Mouse (Mus musculus) lung, adult 2 months (tissue): ENCODE results near the gene Ptpre. TPM values are rescaled to one million over a fixed set of nuclear protein-coding genes. Genes with fewer than 3 reads are reported as not detected.

ENCODE experiments used
- DNase-seq: peaks from one replicate; pipeline ENCODE4 v3.0.0; 2022
- H3K4me1 ChIP-seq: fragments of 200-500 bp; 2 replicates; pipeline ENCODE4 v1.6.1; 2011; ENCODE audit warnings: low read length; ENCODE audit not compliant: control insufficient read depth, insufficient read depth
- H3K4me3 ChIP-seq: fragments of 200-500 bp; replicated peaks from 2 replicates; pipeline ENCODE3; 2011; ENCODE audit warnings: low read depth, mild to moderate bottlenecking, control low read depth, low read length; ENCODE audit errors: extremely low read depth
- CTCF ChIP-seq: fragments of 200-500 bp; IDR thresholded peaks from 2 replicates; pipeline ENCODE4 v1.5.1; 2011; ENCODE audit warnings: mild to moderate bottlenecking, low read length, control low read depth; ENCODE audit not compliant: insufficient read depth
- POLR2A ChIP-seq: fragments of 200-500 bp; IDR thresholded peaks from 2 replicates; pipeline ENCODE4 v1.6.1; 2011; ENCODE audit warnings: low read depth, mild to moderate bottlenecking, control low read depth, low read length, borderline replicate concordance; ENCODE audit errors: extremely low read depth
- WGBS: fragments of 180-500 bp; shearing (Covaris S2); methylation state at CpG from one replicate; pipeline ENCODE4 v1.1.7; 2018; 5-methylcytosine and 5-hydroxymethylcytosine counted together
- polyA plus RNA-seq: library from polyadenylated mRNA; depleted of rRNA; stranded (reverse); fragments of >200 nt; gene quantifications from 2 replicates; pipeline ENCODE4 v1.2.3, GENCODE M21; 2012

Ptpre gene
- polyA plus RNA-seq, 1 experiment = 21.4 TPM

DNA sequence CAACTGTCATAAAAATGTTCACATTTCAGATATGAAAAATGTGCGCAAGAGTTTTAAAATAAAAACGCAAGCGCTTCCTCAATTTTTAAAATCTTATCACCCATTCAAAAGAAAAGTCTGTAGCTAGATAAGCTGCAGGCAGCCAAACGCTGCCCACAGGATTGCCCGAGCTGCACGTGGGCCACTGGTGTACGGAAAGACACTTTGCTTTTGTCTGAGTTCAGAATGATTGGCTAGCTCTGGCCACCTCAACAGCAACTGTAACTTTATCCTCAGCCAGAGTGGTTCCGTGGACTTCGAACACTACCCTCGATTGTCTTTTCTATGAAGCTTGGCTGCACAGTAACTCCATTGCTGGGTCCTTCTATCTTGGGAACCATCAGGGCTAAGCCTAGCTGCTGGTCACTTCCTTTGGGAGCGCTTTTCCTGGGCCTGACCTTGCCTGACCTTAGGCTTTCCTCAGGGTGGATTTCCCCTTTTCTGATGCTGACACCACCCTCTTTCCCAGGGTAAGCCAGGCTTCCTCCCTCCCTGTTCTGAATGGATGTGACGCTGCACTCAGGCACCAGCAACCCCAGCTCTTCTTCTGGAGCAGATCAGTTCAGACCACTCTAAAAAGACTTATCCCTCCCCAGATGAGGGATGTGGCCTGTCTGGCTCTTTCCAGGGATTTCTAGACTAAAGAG is 60.5 kb downstream of the Ptpre start:
- Histone ChIP-seq H3K4me3 (no peak overlapping the region), H3K4me1 (peaks cover 15% of the 10 kb centered on the region)
- no peak for TF ChIP-seq CTCF
- no peak for TF ChIP-seq POLR2A
- WGBS = 39% methylated on average over 12 of the region's 12 CpGs
- no peak for DNase-seq

DNA sequence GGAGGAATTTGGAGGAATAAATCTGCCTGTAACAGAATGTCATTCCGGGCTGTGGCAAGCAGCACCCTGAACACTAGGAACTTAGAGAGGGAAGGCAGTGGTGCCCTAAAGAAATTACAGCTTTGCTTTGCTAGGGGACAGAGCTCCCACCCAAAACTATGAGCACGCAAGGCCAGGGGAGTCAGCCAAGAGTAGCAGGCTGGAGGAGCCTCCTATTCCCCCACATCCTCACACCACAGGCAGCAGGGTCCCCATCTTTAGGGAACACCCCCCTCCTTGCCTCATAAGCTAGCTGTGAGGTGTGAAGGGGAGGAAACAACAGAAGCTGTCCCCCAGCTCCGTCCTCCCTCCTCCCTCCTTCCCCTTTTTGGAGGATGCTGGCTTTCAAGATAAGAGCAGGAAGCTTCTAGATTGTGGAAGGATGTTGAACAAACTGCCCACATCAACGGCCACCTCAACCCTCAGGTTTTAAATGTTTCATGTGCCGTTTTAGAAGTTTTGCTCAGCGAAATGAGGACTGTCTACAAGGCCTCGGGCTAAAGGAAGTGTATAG is 61.1 kb downstream of the Ptpre start:
- WGBS = 44% methylated on average over 7 of the region's 7 CpGs
- H3K4me3 ChIP-seq = no peak overlapping the region
- H3K4me1 ChIP-seq = peaks cover 18% of the 10 kb centered on the region
- no peak for DNase-seq
- TF ChIP-seq CTCF (no peak), POLR2A (no peak)

DNA sequence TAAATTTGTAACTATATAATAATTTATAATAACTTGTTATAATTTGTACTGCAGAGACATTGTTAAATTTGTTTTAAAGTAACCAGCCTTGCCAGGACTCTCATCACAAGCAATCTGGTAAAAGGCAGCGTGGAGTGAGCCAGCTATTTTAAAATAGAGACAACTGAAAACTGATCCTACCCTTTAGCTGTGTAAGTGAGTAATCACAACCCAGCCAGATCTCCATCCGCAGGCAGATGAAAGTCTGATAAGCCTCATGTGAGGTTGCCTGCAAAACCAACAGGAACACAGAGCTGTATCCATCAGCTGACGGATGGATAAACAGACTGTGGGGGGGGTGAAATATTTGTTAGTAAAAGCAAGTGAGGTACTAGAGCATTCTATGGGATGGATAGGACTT is 62.8 kb downstream of the Ptpre start:
- WGBS = 57% methylated on average over 3 of the region's 3 CpGs
- Histone ChIP-seq H3K4me1 (peaks cover 21% of the 10 kb centered on the region), H3K4me3 (no peak overlapping the region)
- no peak for TF ChIP-seq POLR2A
- no peak for TF ChIP-seq CTCF
- no peak for DNase-seq

DNA sequence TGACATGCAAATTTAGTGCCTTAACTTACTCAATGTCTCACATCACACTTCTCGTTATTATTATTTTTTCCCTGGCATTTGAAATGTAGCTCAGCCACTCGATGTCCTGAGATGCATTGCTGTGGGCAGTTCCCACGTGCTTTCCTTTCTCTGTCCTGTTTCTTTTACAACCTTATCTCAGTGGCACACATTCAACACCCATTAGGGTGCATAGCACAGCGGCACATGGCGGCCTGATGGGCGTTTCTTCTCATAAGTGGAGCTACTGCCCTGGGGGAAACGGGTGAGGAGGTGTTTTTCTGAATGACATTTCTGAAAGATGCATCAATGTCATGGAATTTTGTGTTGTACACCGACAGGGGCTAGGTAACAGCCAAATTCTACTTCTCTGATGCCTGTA is 64.3 kb downstream of the Ptpre start:
- Histone ChIP-seq H3K4me1 (peaks cover 21% of the 10 kb centered on the region), H3K4me3 (no peak overlapping the region)
- 58% methylated on average over 8 of the region's 8 CpGs for WGBS
- TF ChIP-seq CTCF (no peak), POLR2A (no peak)
- no peak for DNase-seq

DNA sequence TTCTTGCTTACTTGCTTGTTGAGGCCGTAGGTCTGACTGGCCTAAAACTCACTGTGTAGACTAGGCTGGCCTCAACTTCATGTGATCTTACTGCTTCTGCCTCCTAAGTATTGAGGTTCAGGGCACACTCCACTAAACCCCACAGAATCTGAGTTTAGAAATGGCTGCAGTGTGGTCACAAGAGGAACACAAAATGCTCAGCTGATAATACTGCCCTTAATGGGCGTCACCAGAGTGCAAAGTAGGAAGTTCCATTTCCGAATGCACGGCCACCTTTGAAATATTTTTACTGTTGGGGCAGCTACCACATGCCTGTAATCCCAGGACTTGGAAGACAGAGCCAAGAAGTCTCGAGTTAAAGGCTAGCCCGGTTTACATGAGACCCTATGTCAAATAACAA is 65.0 kb downstream of the Ptpre start:
- no peak for TF ChIP-seq CTCF
- TF ChIP-seq POLR2A = no peak
- WGBS = 85% methylated on average over 6 of the region's 6 CpGs
- Histone ChIP-seq H3K4me1 (peaks cover 21% of the 10 kb centered on the region), H3K4me3 (no peak overlapping the region)
- DNase-seq = no peak

DNA sequence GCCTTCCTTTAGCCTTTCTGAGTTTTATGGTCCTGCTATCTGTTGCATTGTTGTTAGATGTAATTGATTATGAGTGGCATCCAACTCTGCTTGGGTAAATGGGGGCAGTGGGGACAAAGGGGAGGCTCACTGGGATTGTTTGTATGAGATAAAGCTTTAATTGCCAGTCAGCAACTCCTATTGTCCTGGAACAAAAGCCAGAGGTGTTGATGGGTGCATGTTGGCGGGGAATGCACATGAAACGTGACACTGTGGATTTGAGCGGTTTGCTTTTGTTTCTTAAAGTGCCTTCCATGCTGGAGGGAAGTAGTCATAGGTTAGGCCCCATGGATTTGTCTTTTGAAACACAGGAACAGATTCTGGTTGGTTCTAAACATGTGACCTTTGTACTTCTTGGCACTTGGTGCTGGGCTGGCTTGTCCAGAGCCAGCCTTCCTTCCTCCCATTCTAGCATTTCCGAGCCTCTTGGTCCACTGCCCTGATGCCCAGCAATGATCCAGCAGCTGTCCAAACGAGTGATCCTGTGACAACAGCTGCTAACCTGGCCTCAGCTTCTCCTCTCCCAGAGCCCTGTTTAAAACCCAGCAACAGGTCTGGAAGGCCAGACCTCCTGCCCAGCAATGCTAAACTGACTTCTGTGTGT is 65.7 kb downstream of the Ptpre start:
- Histone ChIP-seq H3K4me1 (peaks cover 19% of the 10 kb centered on the region), H3K4me3 (no peak overlapping the region)
- no peak for DNase-seq
- TF ChIP-seq CTCF = no peak
- TF ChIP-seq POLR2A = no peak
- WGBS = 52% methylated on average over 5 of the region's 5 CpGs

DNA sequence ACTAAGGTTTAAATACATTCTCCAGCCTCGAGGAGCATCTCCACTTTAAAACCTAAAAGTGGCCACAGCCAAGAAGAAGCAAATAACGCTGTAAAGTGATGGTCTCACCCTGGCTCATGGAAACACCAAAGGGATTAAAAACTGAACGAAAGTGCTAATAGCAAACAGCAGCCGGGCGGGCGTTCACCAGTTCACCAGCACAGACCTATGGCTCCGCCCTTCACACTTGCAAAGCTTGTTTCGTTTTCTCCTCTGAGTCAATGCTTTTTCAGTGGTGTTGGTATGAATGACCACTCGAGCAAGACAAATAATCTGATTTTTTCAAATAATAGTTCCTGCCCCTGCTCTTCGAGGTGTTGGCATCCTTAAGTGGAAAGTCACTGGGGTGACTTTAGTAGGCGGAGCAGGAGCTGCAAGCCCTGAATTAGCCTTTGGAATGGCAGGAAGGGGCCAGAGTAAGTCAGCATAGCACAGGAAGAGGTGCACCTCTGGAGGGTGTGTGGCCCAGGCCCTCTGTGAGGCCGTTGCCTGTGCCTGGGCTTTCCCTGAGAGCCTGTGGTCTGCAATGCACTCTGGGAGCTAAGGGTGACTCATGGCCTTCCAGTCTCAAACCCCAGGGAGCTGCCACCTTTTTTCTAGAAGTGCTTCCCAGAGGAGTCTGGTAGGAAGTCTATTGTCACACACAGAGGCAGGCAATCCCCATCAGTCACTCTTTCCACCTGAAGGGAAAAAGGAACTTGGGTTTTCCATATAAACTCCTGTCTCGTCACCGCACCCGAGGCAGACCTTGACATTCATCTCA is 67.9 kb downstream of the Ptpre start:
- Histone ChIP-seq H3K4me1 (peaks cover 26% of the 10 kb centered on the region), H3K4me3 (peak overlapping the region; percentile 2)
- TF ChIP-seq CTCF = no peak
- no peak for TF ChIP-seq POLR2A
- WGBS = 30% methylated on average over 15 of the region's 15 CpGs
- peak; percentile 46 for DNase-seq

DNA sequence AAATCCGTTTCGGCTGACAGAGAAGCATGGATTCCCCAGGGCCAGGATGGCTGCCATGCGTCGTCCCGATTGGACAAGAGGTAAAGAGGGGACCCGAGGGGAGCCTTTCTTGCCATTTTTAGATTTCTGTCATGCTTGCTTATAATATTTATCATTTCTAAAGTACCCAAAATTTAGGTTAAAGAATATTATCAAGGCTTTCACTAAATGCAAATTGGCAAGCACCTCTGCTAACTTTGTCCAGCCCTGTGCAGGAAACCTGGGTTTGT is 68.5 kb downstream of the Ptpre start:
- no peak for TF ChIP-seq CTCF
- TF ChIP-seq POLR2A = no peak
- Histone ChIP-seq H3K4me1 (peaks cover 26% of the 10 kb centered on the region), H3K4me3 (no peak overlapping the region)
- WGBS = 79% methylated on average over 6 of the region's 6 CpGs
- DNase-seq = no peak

DNA sequence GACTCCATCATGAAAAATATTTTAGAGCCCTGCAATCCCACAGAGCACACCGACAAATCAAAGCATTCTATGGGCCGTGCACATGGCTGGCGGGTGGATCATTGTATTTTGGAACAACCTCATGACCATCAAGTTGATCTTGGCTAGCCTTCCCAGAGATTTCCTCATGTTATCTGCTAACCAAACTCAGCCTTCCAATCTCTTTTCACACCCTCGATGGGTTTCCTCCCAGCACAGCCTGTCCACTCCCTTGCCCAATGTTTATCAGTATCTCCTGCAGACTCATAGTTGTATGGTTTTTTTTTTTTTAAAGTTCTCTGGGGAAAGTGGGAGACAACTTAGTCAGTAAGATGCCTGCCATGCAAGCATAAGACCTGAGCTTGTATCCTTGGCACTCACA is 70.9 kb downstream of the Ptpre start:
- H3K4me1 ChIP-seq = peaks cover 23% of the 10 kb centered on the region
- WGBS = 29% methylated on average over 4 of the region's 4 CpGs
- no peak for DNase-seq
- H3K4me3 ChIP-seq = no peak overlapping the region
- TF ChIP-seq CTCF (no peak), POLR2A (no peak)

DNA sequence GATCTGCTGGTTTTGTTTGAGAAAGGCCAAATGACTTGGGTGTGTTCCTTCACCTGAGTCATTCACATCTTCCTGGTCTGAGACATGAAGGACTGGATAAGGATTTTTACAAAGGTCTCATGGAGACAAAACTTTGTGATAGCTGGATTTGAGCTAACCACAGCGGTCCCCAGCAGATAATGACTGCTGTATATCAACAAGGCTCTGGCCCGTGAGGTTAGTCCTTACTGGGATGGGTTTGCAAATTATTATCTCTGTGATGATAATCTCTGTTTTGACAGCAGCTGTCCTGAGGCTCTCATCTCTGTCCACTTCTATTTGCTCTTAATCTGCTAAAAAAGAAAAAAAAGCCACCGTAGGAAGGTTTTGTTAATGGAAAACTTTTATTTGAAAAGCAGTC is 71.7 kb downstream of the Ptpre start:
- Histone ChIP-seq H3K4me3 (no peak overlapping the region), H3K4me1 (peaks cover 20% of the 10 kb centered on the region; the same call in 1 of the 2 replicates)
- 36% methylated on average over 3 of the region's 3 CpGs for WGBS
- no peak for DNase-seq
- TF ChIP-seq POLR2A = no peak
- TF ChIP-seq CTCF = no peak
